Mouse (Mus musculus): Measurements from ENCODE around the gene Ptpru. TPM values are rescaled to one million over a fixed set of nuclear protein-coding genes. Genes with fewer than 3 reads are reported as not detected.

Gene Ptpru
- polyA plus RNA-seq, 1 experiment from 2014 or later: 18.1 TPM

- Histone ChIP-seq H3K4me2 (ENCODE audit: low read depth, low read length) (no peak overlapping the region), H3K4me1 (ENCODE audit: control insufficient read depth, insufficient read depth, low read length) (no peaks in the 10 kb centered on the region), H3K27ac (ENCODE audit: low read depth, low read length) (no peak overlapping the region), H3K4me3 (ENCODE audit: low read depth, low read length) (no peak overlapping the region), H3K9ac (replicated peaks; ENCODE audit: low read depth, low read length) (no peak overlapping the region), H3K36me3 (ENCODE audit: control insufficient read depth, insufficient read depth, low read length) (no peaks in the 10 kb centered on the region), H3K9me3 (ENCODE audit: control insufficient read depth, low read length) (no peaks in the 10 kb centered on the region), H3K27me3 (ENCODE audit: control insufficient read depth, insufficient read depth, low read length) (no peaks in the 10 kb centered on the region)
- no peak for ATAC-seq (ENCODE audit: low read depth)
- 87% methylated on average over 14 of the region's 14 CpGs for WGBS
Measured at GRCm38 (mm10) chr4:131778616-131779275, 59.3 kb downstream of the Ptpru start.

GRCm38 (mm10) chr4:131771384-131771783 is 66.7 kb downstream of the Ptpru start:
- H3K4me2 ChIP-seq (ENCODE audit: low read depth, low read length): no peak overlapping the region
- H3K9me3 ChIP-seq (ENCODE audit: control insufficient read depth, low read length): no peaks in the 10 kb centered on the region
- WGBS: 80% methylated on average over 11 of the region's 11 CpGs
- no peaks in the 10 kb centered on the region for H3K27me3 ChIP-seq (ENCODE audit: control insufficient read depth, insufficient read depth, low read length)
- H3K36me3 ChIP-seq (ENCODE audit: control insufficient read depth, insufficient read depth, low read length): no peaks in the 10 kb centered on the region
- H3K4me3 ChIP-seq (ENCODE audit: low read depth, low read length): no peak overlapping the region
- H3K27ac ChIP-seq (ENCODE audit: low read depth, low read length): no peak overlapping the region
- H3K9ac ChIP-seq (replicated peaks; ENCODE audit: low read depth, low read length): no peak overlapping the region
- ATAC-seq (ENCODE audit: low read depth): no peak
- no peaks in the 10 kb centered on the region for H3K4me1 ChIP-seq (ENCODE audit: control insufficient read depth, insufficient read depth, low read length)

GRCm38 (mm10) chr4:131763911-131764310 is 74.2 kb downstream of the Ptpru start:
- 0 out of 2 replicates have a peak, but pooled peaks cover 3% of the 10 kb centered on the region for H3K4me1 ChIP-seq (ENCODE audit: control insufficient read depth, insufficient read depth, low read length)
- no peaks in the 10 kb centered on the region for H3K9me3 ChIP-seq (ENCODE audit: control insufficient read depth, low read length)
- no peak overlapping the region for H3K4me2 ChIP-seq (ENCODE audit: low read depth, low read length)
- no peak overlapping the region for H3K4me3 ChIP-seq (ENCODE audit: low read depth, low read length)
- no peaks in the 10 kb centered on the region for H3K27me3 ChIP-seq (ENCODE audit: control insufficient read depth, insufficient read depth, low read length)
- no peak overlapping the region for H3K27ac ChIP-seq (ENCODE audit: low read depth, low read length)
- ATAC-seq (ENCODE audit: low read depth): no peak
- no peaks in the 10 kb centered on the region for H3K36me3 ChIP-seq (ENCODE audit: control insufficient read depth, insufficient read depth, low read length)
- no peak overlapping the region for H3K9ac ChIP-seq (replicated peaks; ENCODE audit: low read depth, low read length)
- WGBS: 89% methylated on average over 7 of the region's 7 CpGs

GRCm38 (mm10) chr4:131763479-131763878 is 74.6 kb downstream of the Ptpru start:
- H3K9me3 ChIP-seq (ENCODE audit: control insufficient read depth, low read length): no peaks in the 10 kb centered on the region
- no peak overlapping the region for H3K4me3 ChIP-seq (ENCODE audit: low read depth, low read length)
- no peaks in the 10 kb centered on the region for H3K27me3 ChIP-seq (ENCODE audit: control insufficient read depth, insufficient read depth, low read length)
- no peaks in the 10 kb centered on the region for H3K36me3 ChIP-seq (ENCODE audit: control insufficient read depth, insufficient read depth, low read length)
- ATAC-seq (ENCODE audit: low read depth): no peak
- H3K4me2 ChIP-seq (ENCODE audit: low read depth, low read length): no peak overlapping the region
- H3K27ac ChIP-seq (ENCODE audit: low read depth, low read length): no peak overlapping the region
- 0 out of 2 replicates have a peak, but pooled peaks cover 3% of the 10 kb centered on the region for H3K4me1 ChIP-seq (ENCODE audit: control insufficient read depth, insufficient read depth, low read length)
- WGBS: 67% methylated on average over 3 of the region's 3 CpGs
- H3K9ac ChIP-seq (replicated peaks; ENCODE audit: low read depth, low read length): no peak overlapping the region

GRCm38 (mm10) chr4:131762211-131762784 is 75.8 kb downstream of the Ptpru start:
- no peak overlapping the region for H3K27ac ChIP-seq (ENCODE audit: low read depth, low read length)
- no peak for ATAC-seq (ENCODE audit: low read depth)
- no peaks in the 10 kb centered on the region for H3K27me3 ChIP-seq (ENCODE audit: control insufficient read depth, insufficient read depth, low read length)
- no peak overlapping the region for H3K4me3 ChIP-seq (ENCODE audit: low read depth, low read length)
- 0 out of 2 replicates have a peak, but pooled peaks cover 3% of the 10 kb centered on the region for H3K4me1 ChIP-seq (ENCODE audit: control insufficient read depth, insufficient read depth, low read length)
- 71% methylated on average over 8 of the region's 8 CpGs for WGBS
- no peak overlapping the region for H3K4me2 ChIP-seq (ENCODE audit: low read depth, low read length)
- no peaks in the 10 kb centered on the region for H3K9me3 ChIP-seq (ENCODE audit: control insufficient read depth, low read length)
- no peaks in the 10 kb centered on the region for H3K36me3 ChIP-seq (ENCODE audit: control insufficient read depth, insufficient read depth, low read length)
- H3K9ac ChIP-seq (replicated peaks; ENCODE audit: low read depth, low read length): no peak overlapping the region

GRCm38 (mm10) chr4:131752204-131752837 is 85.8 kb downstream of the Ptpru start:
- no peak overlapping the region for H3K4me3 ChIP-seq (ENCODE audit: low read depth, low read length)
- no peak overlapping the region for H3K4me2 ChIP-seq (ENCODE audit: low read depth, low read length)
- 61% methylated on average over 9 of the region's 10 CpGs for WGBS
- H3K27me3 ChIP-seq (ENCODE audit: control insufficient read depth, insufficient read depth, low read length): no peaks in the 10 kb centered on the region
- no peaks in the 10 kb centered on the region for H3K9me3 ChIP-seq (ENCODE audit: control insufficient read depth, low read length)
- no peak for ATAC-seq (ENCODE audit: low read depth)
- H3K36me3 ChIP-seq (ENCODE audit: control insufficient read depth, insufficient read depth, low read length): no peaks in the 10 kb centered on the region
- no peak overlapping the region for H3K27ac ChIP-seq (ENCODE audit: low read depth, low read length)
- H3K9ac ChIP-seq (replicated peaks; ENCODE audit: low read depth, low read length): no peak overlapping the region
- no peaks in the 10 kb centered on the region for H3K4me1 ChIP-seq (ENCODE audit: control insufficient read depth, insufficient read depth, low read length)

GRCm38 (mm10) chr4:131751561-131751960 is 86.5 kb downstream of the Ptpru start:
- Histone ChIP-seq H3K9me3 (ENCODE audit: control insufficient read depth, low read length) (no peaks in the 10 kb centered on the region), H3K27ac (ENCODE audit: low read depth, low read length) (no peak overlapping the region), H3K9ac (replicated peaks; ENCODE audit: low read depth, low read length) (no peak overlapping the region), H3K4me2 (ENCODE audit: low read depth, low read length) (no peak overlapping the region), H3K4me3 (ENCODE audit: low read depth, low read length) (no peak overlapping the region), H3K27me3 (ENCODE audit: control insufficient read depth, insufficient read depth, low read length) (no peaks in the 10 kb centered on the region), H3K4me1 (ENCODE audit: control insufficient read depth, insufficient read depth, low read length) (no peaks in the 10 kb centered on the region), H3K36me3 (ENCODE audit: control insufficient read depth, insufficient read depth, low read length) (no peaks in the 10 kb centered on the region)
- ATAC-seq (ENCODE audit: low read depth): no peak
- WGBS: 59% methylated on average over 7 of the region's 7 CpGs

GRCm38 (mm10) chr4:131749802-131750201 is 88.3 kb downstream of the Ptpru start:
- no peaks in the 10 kb centered on the region for H3K9me3 ChIP-seq (ENCODE audit: control insufficient read depth, low read length)
- no peak overlapping the region for H3K4me2 ChIP-seq (ENCODE audit: low read depth, low read length)
- no peak overlapping the region for H3K27ac ChIP-seq (ENCODE audit: low read depth, low read length)
- H3K4me1 ChIP-seq (ENCODE audit: control insufficient read depth, insufficient read depth, low read length): no peaks in the 10 kb centered on the region
- H3K4me3 ChIP-seq (ENCODE audit: low read depth, low read length): no peak overlapping the region
- 86% methylated on average over 6 of the region's 6 CpGs for WGBS
- H3K9ac ChIP-seq (replicated peaks; ENCODE audit: low read depth, low read length): no peak overlapping the region
- H3K36me3 ChIP-seq (ENCODE audit: control insufficient read depth, insufficient read depth, low read length): no peaks in the 10 kb centered on the region
- ATAC-seq (ENCODE audit: low read depth): no peak
- no peaks in the 10 kb centered on the region for H3K27me3 ChIP-seq (ENCODE audit: control insufficient read depth, insufficient read depth, low read length)

- Histone ChIP-seq H3K9me3 (ENCODE audit: control insufficient read depth, low read length) (no peaks in the 10 kb centered on the region), H3K4me1 (ENCODE audit: control insufficient read depth, insufficient read depth, low read length) (no peaks in the 10 kb centered on the region), H3K4me3 (ENCODE audit: low read depth, low read length) (no peak overlapping the region), H3K27ac (ENCODE audit: low read depth, low read length) (no peak overlapping the region), H3K27me3 (ENCODE audit: control insufficient read depth, insufficient read depth, low read length) (no peaks in the 10 kb centered on the region), H3K4me2 (ENCODE audit: low read depth, low read length) (no peak overlapping the region), H3K9ac (replicated peaks; ENCODE audit: low read depth, low read length) (no peak overlapping the region), H3K36me3 (ENCODE audit: control insufficient read depth, insufficient read depth, low read length) (no peaks in the 10 kb centered on the region)
- ATAC-seq (ENCODE audit: low read depth): no peak
- WGBS: 86% methylated on average over 5 of the region's 5 CpGs
Measured at GRCm38 (mm10) chr4:131744685-131745043, 93.4 kb downstream of the Ptpru start.
